Mouse (Mus musculus): Measurements from ENCODE around the gene Khdc4.

- TF ChIP-seq CTCF (IDR thresholded peaks at IDR 0.05; ENCODE audit: low read depth) = no peak
- no peak for TF ChIP-seq EP300 (IDR thresholded peaks at IDR 0.05; ENCODE audit: low read depth)
Measured at GRCm38 (mm10) chr3:88652846-88653515, 32.6 kb upstream of the Khdc4 start, which contains the start of gene Rxfp4.
